Mouse (Mus musculus): Measurements from ENCODE around the gene Sipa1l1.

- TF ChIP-seq POLR2A (IDR thresholded peaks at IDR 0.05; ENCODE audit: low read depth, low read length): no peak
- no peak for TF ChIP-seq CTCF (IDR thresholded peaks at IDR 0.05; ENCODE audit: borderline replicate concordance, insufficient read depth, low read length)
Measured at GRCm38 (mm10) chr12:82189715-82190581, 20.8 kb downstream of the Sipa1l1 start.

Data from embryonic fibroblast, embryonic 13.5 days (primary cell).